Mouse (Mus musculus): ENCODE results near the gene Wipf2.

The Wipf2 gene

GRCm38 (mm10) chr11:98945605-98945977 is 82.2 kb downstream of the Wipf2 start:
- peak; percentile 70 for DNase-seq

GRCm38 (mm10) chr11:98947969-98948569 is 84.6 kb downstream of the Wipf2 start:
- DNase-seq = no peak

GRCm38 (mm10) chr11:98949242-98949957 is 86.0 kb downstream of the Wipf2 start:
- DNase-seq = no peak

DNA sequence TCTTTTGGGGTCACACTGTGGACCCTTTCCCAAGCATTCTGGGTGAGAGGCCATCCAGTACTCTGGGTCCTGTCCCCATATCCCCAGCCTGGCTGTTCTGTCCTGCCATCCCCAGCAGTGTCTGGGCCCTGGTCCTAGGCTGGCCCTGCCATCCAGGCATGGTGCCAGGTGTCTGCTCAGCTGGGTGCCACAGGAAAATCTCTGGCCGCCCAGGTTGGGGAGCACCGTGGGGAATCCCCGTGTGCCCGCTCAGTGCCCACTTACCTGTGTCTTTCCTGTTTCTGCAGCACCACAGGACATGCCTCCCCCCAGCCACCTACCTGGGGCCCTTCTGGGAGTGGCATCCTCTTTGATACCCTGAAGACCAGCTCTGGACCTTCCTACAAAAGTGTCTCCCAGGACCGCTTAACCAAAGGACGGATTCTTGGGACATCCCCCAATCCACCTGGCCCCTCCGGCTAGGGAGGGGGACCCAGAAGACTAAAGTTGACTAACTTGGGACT is 86.6 kb downstream of the Wipf2 start:
- no peak for DNase-seq

- no peak for DNase-seq
Measured at GRCm38 (mm10) chr11:98950484-98950883, 87.0 kb downstream of the Wipf2 start.

- DNase-seq = peak; percentile 84
Measured at GRCm38 (mm10) chr11:98951026-98951906, 87.8 kb downstream of the Wipf2 start.

- no peak for DNase-seq
Measured at GRCm38 (mm10) chr11:98952111-98952510, 88.7 kb downstream of the Wipf2 start.

DNA sequence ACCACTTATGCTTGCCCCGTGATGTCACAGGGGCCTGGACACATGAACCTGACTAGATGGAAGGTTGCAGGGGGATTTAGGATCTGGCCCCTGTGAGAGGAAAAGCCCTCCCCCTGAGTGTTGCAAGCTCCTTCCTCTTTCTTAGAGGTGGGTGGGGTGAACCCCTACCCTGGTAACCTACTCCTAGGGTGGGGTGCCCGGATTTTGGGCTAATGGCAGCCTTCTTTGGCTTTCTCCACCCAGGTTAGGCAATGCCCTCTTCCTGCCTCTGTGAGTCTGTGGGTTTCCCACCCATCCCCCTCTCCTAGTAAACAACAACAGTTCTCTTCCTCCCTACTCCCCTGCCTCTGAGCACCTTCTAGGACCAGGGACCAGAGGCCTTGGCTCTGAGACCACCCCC is 89.3 kb downstream of the Wipf2 start:
- DNase-seq = peak; percentile 72

- no peak for DNase-seq
Measured at GRCm38 (mm10) chr11:98953361-98953760, 89.9 kb downstream of the Wipf2 start.

GRCm38 (mm10) chr11:98953835-98954320 is 90.4 kb downstream of the Wipf2 start:
- no peak for DNase-seq

DNA sequence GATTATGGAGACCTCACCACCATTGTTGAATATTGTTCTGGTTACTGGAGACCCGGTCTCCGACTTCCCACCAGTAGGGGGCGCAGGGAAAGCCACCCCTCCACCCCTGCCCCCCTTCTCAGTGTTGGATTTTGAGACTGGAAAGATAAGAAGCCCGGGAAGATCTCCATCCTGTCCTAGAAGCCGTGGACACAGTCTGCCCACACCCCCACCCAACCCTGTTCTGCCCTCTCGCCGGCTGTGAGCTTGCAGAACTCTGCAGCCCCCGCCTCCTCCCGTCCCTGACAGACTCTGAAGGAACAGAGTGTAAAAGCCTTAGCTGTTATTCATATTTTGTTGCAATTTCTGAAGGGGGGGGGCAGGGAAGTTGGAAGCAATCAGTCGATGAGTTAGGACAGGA is 90.9 kb downstream of the Wipf2 start:
- DNase-seq = peak; percentile 92

Data from lung, postnatal 36 days (tissue).